Mouse (Mus musculus) liver, adult 2 months (tissue): Measurements from ENCODE around the gene Klrg1. TPM values are rescaled to one million over a fixed set of nuclear protein-coding genes. Genes with fewer than 3 reads are reported as not detected.
A peak's percentile ranks its signal among the peaks of the same experiment; 100 is the strongest.

Experiments
- DNase-seq: peaks from one replicate; pipeline ENCODE4 v3.0.0-alpha.2; 2011; ENCODE audit warnings: low read depth, low spot score; ENCODE audit errors: extremely low read depth
- H3K27ac ChIP-seq: fragments of 200-500 bp; replicated peaks from 2 replicates; pipeline ENCODE4 v1.5.1; 2012; ENCODE audit warnings: low read depth, mild to moderate bottlenecking, control low read depth, inconsistent platforms, low read length; ENCODE audit not compliant: insufficient read depth
- H3K27me3 ChIP-seq: fragments of 200-500 bp; 2 replicates; pipeline ENCODE4 v1.6.1; 2012; ENCODE audit warnings: mild to moderate bottlenecking, moderate library complexity, low read length, inconsistent platforms; ENCODE audit not compliant: control insufficient read depth, insufficient read depth
- H3K36me3 ChIP-seq: fragments of 200-500 bp; 2 replicates; pipeline ENCODE4 v1.6.1; 2012; ENCODE audit warnings: low read length, inconsistent platforms; ENCODE audit not compliant: control insufficient read depth, insufficient read depth
- H3K4me1 ChIP-seq: fragments of 200-500 bp; 2 replicates; pipeline ENCODE4 v1.6.1; 2011; ENCODE audit warnings: low read length; ENCODE audit not compliant: control insufficient read depth, insufficient read depth
- H3K4me3 ChIP-seq: fragments of 200-500 bp; 2 replicates; pipeline ENCODE4 v1.5.1; 2011; ENCODE audit warnings: low read depth, mild to moderate bottlenecking, control low read depth, low read length, moderate library complexity; ENCODE audit not compliant: insufficient read depth
- H3K79me2 ChIP-seq: fragments of 200-500 bp; 2 replicates; pipeline ENCODE4 v1.6.1; 2012; ENCODE audit warnings: inconsistent platforms, mild to moderate bottlenecking, low read length, moderate library complexity; ENCODE audit not compliant: control insufficient read depth, insufficient read depth
- H3K9ac ChIP-seq: fragments of 200-500 bp; 2 replicates; pipeline ENCODE4 v1.6.1; 2012; ENCODE audit warnings: low read depth, mild to moderate bottlenecking, control low read depth, inconsistent platforms, low read length
- CTCF ChIP-seq: fragments of 200-500 bp; IDR thresholded peaks from 2 replicates; pipeline ENCODE4 v1.5.1; 2011; ENCODE audit warnings: low read depth, low read length, control low read depth
- POLR2A ChIP-seq: fragments of 200-500 bp; IDR thresholded peaks from 2 replicates; pipeline ENCODE4 v1.6.1; 2011; ENCODE audit warnings: low read length, control low read depth; ENCODE audit not compliant: insufficient read depth; ENCODE audit errors: extremely low read depth
- WGBS: fragments of 180-500 bp; shearing (Covaris S2); methylation state at CpG from one replicate; pipeline ENCODE4 v1.1.7; 2018; 5-methylcytosine and 5-hydroxymethylcytosine counted together
- polyA plus RNA-seq: library from polyadenylated mRNA; depleted of rRNA; stranded (reverse); fragments of >200 nt; gene quantifications from 2 replicates; pipeline ENCODE4 v1.2.3, GENCODE M21; 2012
- total RNA-seq: library from RNA; depleted of rRNA; stranded (reverse); fragments of >200 nt; gene quantifications from 2 replicates; pipeline ENCODE4 v1.2.3, GENCODE M21; 2014

Gene Klrg1
- total and polyA plus RNA-seq, 2 experiments, result 0.09 TPM; not detected in 1

DNA sequence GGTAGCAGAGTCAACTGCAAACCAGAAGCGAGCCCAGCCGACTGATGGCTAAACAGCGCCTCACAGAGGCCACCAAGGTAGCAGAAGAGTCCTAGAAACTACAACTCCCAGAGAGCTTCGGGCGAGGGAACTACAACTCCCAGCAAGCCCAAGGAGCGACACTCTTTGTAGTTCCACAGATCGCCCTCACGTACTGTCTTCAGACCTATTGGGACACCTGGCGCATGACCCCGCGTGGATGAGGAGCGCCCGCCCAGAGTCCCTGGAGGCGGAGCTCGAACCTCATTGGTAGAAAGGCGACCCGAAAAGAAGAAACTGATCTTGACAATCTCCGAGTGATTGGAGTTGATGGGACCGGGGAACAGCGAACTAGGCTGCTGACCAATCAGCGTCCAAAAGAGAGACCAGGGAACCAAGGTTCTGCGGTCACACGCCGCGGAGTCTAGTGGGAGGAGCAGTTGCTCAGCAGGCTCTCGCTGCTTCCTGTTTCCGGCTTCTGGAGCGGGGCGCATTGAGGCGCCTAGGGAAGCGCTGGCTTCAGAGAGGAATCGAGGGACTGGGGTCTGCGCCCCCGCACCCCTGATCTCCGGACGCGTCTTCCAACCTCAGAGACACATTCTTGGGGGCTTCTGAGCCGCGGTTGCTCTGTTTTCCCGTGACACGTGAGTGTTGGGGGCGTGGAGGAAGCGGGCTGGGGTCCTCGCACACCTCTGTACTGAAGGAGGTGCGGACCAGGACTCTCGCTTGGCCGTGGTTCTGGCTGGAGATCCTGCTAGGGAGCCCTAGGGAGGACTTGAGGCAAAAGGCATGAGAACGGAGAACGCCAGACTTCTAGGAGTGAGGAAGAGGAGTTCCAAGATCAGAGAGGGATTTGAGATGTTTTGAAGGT, 26.1 kb upstream of the Klrg1 start, which contains the start of gene M6pr:
TSS of gene M6pr (plus strand) at position 216 of the 889 bp plus-strand sequence.
- Histone ChIP-seq H3K4me1 (peaks cover 8% of the 10 kb centered on the region; the same call in 1 of the 2 replicates), H3K4me3 (peak within 1 kb of the TSS; percentile 71), H3K27me3 (no peaks in the 10 kb centered on the region), H3K79me2 (peaks cover 6% of the 10 kb centered on the region; the same call in 1 of the 2 replicates), H3K9ac (peak within 1 kb of the TSS; percentile 73), H3K27ac (peak within 1 kb of the TSS; percentile 40), H3K36me3 (peaks cover 14% of the 10 kb centered on the region; the same call in 1 of the 2 replicates)
- peak; percentile 89 for TF ChIP-seq CTCF
- peak; percentile 60; the same call in 1 of the 2 replicates for TF ChIP-seq POLR2A
- DNase-seq, result peak; percentile 99
- WGBS, result under 1% methylated on average over 49 of the region's 49 CpGs

GRCm38 (mm10) chr6:122308136-122308504, 25.4 kb upstream of the Klrg1 start:
- Histone ChIP-seq H3K4me1 (peaks cover 8% of the 10 kb centered on the region; the same call in 1 of the 2 replicates), H3K27me3 (no peaks in the 10 kb centered on the region), H3K79me2 (peaks cover 6% of the 10 kb centered on the region; the same call in 1 of the 2 replicates), H3K9ac (no peak overlapping the region), H3K4me3 (no peak overlapping the region), H3K36me3 (peaks cover 9% of the 10 kb centered on the region; the same call in 1 of the 2 replicates), H3K27ac (no peak overlapping the region)
- TF ChIP-seq POLR2A (no peak), CTCF (no peak)
- no peak for DNase-seq
- 78% methylated on average over 6 of the region's 6 CpGs for WGBS

DNA sequence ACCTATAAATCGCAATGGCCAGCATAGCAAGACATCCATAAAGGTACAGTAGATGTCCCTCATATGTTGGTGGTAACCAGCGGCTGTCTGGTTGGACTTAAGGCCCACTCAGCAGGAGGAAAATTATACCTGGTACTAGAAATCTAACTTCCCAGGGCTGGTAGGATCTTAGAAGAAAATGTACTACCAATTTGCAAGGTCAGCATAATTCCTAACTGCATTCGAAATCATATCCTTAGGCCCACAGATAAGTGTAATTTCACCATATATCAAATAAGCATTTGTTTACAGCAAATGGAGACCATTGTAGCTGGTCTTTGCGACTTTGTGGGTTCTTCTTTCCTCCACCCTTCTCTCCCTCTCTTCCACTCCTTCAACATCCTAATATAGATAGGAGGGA, 24.0 kb upstream of the Klrg1 start:
- no peak overlapping the region for H3K9ac ChIP-seq
- H3K4me1 ChIP-seq, result peaks cover 8% of the 10 kb centered on the region; the same call in 1 of the 2 replicates
- no peaks in the 10 kb centered on the region for H3K36me3 ChIP-seq
- peaks cover 6% of the 10 kb centered on the region; the same call in 1 of the 2 replicates for H3K79me2 ChIP-seq
- H3K27ac ChIP-seq, result no peak overlapping the region
- no peaks in the 10 kb centered on the region for H3K27me3 ChIP-seq
- no peak overlapping the region for H3K4me3 ChIP-seq
- TF ChIP-seq POLR2A, result no peak
- TF ChIP-seq CTCF, result no peak
- no peak for DNase-seq
- WGBS, result 88% methylated on average over 4 of the region's 4 CpGs

DNA sequence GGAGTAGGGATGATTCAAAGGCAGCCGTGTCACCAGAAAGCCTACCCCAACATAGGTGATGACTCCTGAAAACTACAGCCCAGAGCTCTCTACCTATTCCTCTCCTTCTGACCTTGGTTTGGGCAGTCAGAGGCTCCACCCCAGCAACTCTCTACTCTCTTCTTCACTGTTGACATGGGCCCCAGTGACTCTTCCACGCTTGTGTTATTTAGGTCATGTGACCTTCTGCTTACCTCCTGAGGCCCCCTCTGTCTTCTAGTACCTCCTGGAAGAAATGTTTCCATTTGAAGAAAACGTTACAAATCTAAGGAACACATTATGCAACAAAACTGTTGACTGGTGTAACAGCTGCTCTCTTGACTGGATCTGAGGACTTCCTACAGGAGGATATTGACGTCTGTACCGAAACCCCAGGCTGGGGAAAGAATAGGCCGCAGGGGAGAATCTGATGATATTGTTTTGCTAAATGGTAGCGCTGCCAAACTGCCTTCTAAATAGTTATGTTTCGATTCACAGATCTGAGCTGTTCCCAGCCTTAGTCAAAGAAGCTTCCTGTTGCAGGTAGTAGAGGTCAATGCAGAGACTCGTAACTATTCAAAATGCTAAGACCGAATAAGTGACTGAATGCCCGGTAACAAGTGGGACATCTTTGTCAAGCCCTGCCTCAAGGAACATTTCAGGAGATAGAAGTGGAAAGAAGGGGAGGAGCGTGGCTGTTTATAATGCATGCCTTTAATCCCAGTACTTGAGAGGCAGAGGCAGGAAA, 22.3 kb upstream of the Klrg1 start:
- no peaks in the 10 kb centered on the region for H3K27me3 ChIP-seq
- no peak overlapping the region for H3K27ac ChIP-seq
- H3K9ac ChIP-seq, result no peak overlapping the region
- TF ChIP-seq CTCF, result no peak
- no peak for TF ChIP-seq POLR2A
- DNase-seq, result no peak
- H3K79me2 ChIP-seq, result peaks cover 3% of the 10 kb centered on the region; the same call in 1 of the 2 replicates
- no peak overlapping the region for H3K4me3 ChIP-seq
- WGBS, result 79% methylated on average over 12 of the region's 12 CpGs
- no peaks in the 10 kb centered on the region for H3K4me1 ChIP-seq
- no peaks in the 10 kb centered on the region for H3K36me3 ChIP-seq

DNA sequence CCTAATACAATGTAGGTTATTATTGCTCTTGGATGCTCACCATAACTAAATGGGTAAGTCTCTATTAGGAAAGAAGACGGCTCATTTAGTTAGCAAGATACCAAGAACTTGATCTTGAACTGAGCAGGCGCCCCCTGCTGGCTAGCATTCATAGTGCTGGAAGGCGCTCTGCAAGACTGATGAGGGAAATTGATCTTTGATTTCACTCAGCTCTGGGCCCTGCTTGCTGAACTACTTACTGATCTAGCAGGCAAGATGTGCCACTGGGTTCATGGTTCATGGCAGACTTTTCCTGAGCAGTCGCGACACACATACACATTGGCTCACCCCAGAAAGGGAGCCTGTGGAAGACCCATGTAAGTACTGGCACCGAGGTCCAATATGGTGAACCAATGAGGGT, 21.7 kb upstream of the Klrg1 start:
- Histone ChIP-seq H3K27me3 (no peaks in the 10 kb centered on the region), H3K36me3 (no peaks in the 10 kb centered on the region), H3K79me2 (peaks cover 3% of the 10 kb centered on the region; the same call in 1 of the 2 replicates), H3K27ac (no peak overlapping the region), H3K4me3 (no peak overlapping the region), H3K9ac (no peak overlapping the region), H3K4me1 (no peaks in the 10 kb centered on the region)
- peak; percentile 61 for DNase-seq
- no peak for TF ChIP-seq POLR2A
- peak; percentile 80 for TF ChIP-seq CTCF
- WGBS, result 32% methylated on average over 6 of the region's 6 CpGs
